Mouse (Mus musculus): Measurements from ENCODE around the gene Acaca.

The Acaca gene

DNA sequence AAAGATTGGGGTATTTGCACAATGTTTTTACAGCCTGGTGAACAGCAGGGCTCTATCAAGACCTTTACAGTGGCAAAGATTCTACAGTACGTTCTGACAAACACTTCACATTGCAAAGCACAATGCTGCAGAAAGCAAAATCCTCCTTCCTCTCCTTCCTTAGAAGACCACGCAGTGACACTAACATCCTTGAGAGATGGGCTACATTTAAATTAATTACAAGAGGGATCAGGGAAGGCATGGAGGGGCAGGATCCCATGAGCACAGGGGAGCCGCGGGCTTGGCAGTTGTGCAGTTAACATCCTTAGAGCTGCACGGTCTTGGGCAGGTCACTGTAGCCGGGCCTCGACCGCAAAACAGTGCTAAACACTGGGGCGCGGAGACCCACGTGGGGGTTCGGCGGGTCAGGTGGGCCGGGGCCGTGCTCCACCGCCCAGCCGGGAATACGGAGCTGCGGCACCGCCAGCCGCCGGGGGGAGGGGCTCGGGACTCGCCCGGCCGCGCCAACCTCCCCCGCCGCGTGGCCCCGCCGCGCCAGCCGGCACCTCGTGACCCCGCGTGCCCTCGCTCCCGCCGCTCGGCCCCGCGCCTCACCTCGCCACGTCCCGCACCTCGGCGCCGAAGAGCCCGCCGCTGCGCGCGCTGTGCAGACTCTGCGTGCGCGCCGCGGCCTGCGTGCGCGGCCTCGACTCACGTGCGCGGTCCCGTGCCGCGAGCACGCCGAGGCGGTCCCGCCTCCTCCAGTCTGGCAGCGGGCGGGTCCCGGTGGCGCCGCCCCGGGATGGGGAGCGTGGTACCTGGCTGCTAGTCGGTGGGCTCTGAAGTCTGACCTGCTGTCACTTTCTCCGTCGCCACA, at the start of gene Acaca, which contains the start of gene Tada2a:
Acaca (plus strand) TSS at position 730 of the 856 bp plus-strand sequence.
Tada2a (minus strand) TSS at position 658 of the 856 bp plus-strand sequence.
- peak; percentile 80 for DNase-seq (ENCODE audit: low read depth, low spot score)
- Histone ChIP-seq H3K27me3 (ENCODE audit: control insufficient read depth, insufficient read depth, low read length, poor library complexity, severe bottlenecking) (peaks cover 2% of the 10 kb centered on the region; the same call in 1 of the 2 replicates), H3K36me3 (ENCODE audit: control insufficient read depth, insufficient read depth, low read length, poor library complexity, severe bottlenecking) (0 out of 2 replicates have a peak, but pooled peaks cover 2% of the 10 kb centered on the region)

GRCm38 (mm10) chr11:84079887-84080286, 49.6 kb upstream of the Acaca start:
- Histone ChIP-seq H3K27me3 (ENCODE audit: control insufficient read depth, insufficient read depth, low read length, poor library complexity, severe bottlenecking) (no peaks in the 10 kb centered on the region), H3K36me3 (ENCODE audit: control insufficient read depth, insufficient read depth, low read length, poor library complexity, severe bottlenecking) (no peaks in the 10 kb centered on the region)
- DNase-seq (ENCODE audit: low read depth, low spot score), result no peak

- Histone ChIP-seq H3K27me3 (ENCODE audit: control insufficient read depth, insufficient read depth, low read length, poor library complexity, severe bottlenecking) (no peaks in the 10 kb centered on the region), H3K36me3 (ENCODE audit: control insufficient read depth, insufficient read depth, low read length, poor library complexity, severe bottlenecking) (no peaks in the 10 kb centered on the region)
- DNase-seq (ENCODE audit: low read depth, low spot score), result no peak
Observed at GRCm38 (mm10) chr11:84080327-84080726, 49.1 kb upstream of the Acaca start.

DNA sequence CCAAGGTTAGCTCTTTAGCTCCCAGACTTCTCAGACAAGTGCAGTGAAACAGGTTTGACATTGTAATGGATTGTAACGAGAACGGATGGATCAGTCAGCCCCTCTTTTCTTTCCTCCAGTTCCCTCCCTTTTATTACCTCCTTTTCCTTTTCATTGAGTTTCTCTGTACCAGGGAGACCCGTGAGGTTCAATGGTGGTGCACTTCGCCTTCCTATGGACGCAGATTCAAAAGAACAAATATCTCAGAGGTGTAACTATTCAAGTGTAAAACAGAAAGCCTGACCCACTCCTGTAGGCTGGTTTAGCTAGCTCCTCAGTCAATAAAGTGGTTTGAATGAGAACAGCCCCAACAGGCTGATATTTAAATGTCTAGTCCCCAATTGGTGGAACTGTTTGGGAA, 47.6 kb upstream of the Acaca start:
- no peak for DNase-seq (ENCODE audit: low read depth, low spot score)
- Histone ChIP-seq H3K27me3 (ENCODE audit: control insufficient read depth, insufficient read depth, low read length, poor library complexity, severe bottlenecking) (no peaks in the 10 kb centered on the region), H3K36me3 (ENCODE audit: control insufficient read depth, insufficient read depth, low read length, poor library complexity, severe bottlenecking) (no peaks in the 10 kb centered on the region)

- Histone ChIP-seq H3K27me3 (ENCODE audit: control insufficient read depth, insufficient read depth, low read length, poor library complexity, severe bottlenecking) (no peaks in the 10 kb centered on the region), H3K36me3 (ENCODE audit: control insufficient read depth, insufficient read depth, low read length, poor library complexity, severe bottlenecking) (0 out of 2 replicates have a peak, but pooled peaks cover 1% of the 10 kb centered on the region)
- peak; percentile 16 for DNase-seq (ENCODE audit: low read depth, low spot score)
Observed at GRCm38 (mm10) chr11:84090572-84090971, 38.9 kb upstream of the Acaca start.

- no peak for DNase-seq (ENCODE audit: low read depth, low spot score)
- H3K27me3 ChIP-seq (ENCODE audit: control insufficient read depth, insufficient read depth, low read length, poor library complexity, severe bottlenecking), result no peaks in the 10 kb centered on the region
- 0 out of 2 replicates have a peak, but pooled peaks cover 1% of the 10 kb centered on the region for H3K36me3 ChIP-seq (ENCODE audit: control insufficient read depth, insufficient read depth, low read length, poor library complexity, severe bottlenecking)
Observed at GRCm38 (mm10) chr11:84095084-84095483, 34.4 kb upstream of the Acaca start.

DNA sequence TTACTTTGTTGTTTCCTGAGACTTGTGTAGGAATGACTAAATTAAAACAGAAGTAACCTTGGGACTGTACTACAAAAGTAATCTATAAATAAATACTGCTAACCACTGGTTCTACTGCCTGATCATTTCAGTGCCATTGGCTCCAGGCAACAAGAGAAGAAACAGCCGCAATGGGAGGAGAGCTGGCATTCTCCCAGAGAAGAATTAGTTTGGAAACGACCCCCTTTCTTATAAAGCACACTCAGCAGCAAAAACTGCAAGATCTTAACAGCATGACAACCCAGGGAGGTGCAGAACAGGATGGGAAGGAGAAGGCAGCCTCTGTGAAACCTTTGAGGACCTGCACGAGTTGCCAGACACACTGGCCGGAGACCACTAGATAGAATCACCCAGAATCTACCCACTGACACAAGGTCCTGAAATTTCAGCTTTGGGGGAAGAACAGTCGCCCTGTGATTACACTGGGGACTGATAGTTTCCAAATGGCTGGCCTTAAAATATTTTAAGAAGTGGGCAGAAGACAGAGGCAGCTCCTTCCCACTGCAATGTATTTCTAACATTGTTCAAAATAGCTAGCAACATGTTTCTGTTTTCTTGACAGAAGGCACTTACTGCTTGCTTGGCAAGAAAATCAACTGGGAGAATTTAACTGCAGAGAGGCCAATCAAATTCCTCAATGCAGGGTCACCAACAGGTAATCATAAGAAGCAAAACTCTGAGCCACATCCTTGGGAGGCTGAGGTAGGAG, 32.0 kb upstream of the Acaca start:
- no peaks in the 10 kb centered on the region for H3K36me3 ChIP-seq (ENCODE audit: control insufficient read depth, insufficient read depth, low read length, poor library complexity, severe bottlenecking)
- no peak for DNase-seq (ENCODE audit: low read depth, low spot score)
- no peaks in the 10 kb centered on the region for H3K27me3 ChIP-seq (ENCODE audit: control insufficient read depth, insufficient read depth, low read length, poor library complexity, severe bottlenecking)

DNA sequence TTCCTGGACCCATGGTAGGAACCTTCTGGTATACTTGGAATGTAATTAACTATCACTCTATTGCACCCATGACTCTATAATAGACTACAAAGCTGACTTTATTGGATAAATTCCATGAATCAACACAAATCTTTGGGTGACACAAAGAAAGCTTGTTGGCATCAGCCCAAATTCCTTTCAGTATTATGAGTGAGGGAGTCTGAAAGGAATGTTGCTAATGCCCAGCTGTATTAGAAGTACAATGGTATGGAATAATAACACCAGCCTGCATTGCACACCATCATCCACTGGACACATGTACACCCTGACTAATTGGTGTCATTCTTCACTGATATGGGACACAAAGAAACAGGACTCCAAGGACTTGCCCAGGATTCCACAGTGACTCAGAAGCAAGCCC, 28.3 kb upstream of the Acaca start:
- no peak for DNase-seq (ENCODE audit: low read depth, low spot score)

DNA sequence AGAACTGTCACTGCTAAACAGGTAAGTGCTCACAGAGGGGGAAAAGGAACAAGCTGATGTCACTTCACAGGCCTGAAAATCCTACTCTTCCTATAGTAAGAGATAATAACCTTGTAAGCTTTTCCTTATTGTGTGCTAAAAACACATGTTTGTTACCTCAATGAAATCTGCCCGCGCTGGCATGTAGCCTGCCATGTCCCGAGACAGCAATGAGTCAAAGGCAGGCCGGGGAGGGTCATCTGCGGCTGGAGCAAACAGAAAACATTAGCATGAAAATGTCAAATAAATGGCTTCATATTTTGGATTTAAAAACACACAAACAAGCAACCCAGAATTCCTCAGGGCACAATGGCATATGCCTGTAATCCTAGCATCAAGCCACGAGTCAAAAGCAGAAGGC, 25.4 kb upstream of the Acaca start:
- DNase-seq (ENCODE audit: low read depth, low spot score), result no peak
- H3K36me3 ChIP-seq (ENCODE audit: control insufficient read depth, insufficient read depth, low read length, poor library complexity, severe bottlenecking), result no peaks in the 10 kb centered on the region

More for the DNA sequence above, 28.3 kb upstream of the Acaca start:
- Histone ChIP-seq H3K27me3 (ENCODE audit: control insufficient read depth, insufficient read depth, low read length, poor library complexity, severe bottlenecking) (no peaks in the 10 kb centered on the region), H3K36me3 (ENCODE audit: control insufficient read depth, insufficient read depth, low read length, poor library complexity, severe bottlenecking) (no peaks in the 10 kb centered on the region)

DNA sequence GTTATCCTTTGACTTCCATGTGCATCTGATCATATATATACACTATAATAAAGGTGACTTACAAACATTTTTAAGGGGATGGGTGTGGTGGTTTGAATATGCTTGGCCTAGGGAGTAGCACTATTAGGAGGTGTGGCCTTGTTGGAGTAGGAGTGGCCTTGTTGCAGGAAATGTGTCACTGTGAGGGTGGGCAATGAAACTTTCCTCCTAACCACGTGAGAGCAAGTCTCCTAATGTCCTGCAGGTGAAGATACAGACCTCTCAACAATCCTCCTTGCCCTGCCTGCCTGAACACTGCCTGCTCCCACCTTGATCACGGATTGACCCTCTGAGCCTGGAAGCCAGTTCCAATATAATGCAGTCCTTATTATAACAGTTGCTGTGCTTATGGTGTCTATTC, 22.3 kb upstream of the Acaca start:
- H3K36me3 ChIP-seq (ENCODE audit: control insufficient read depth, insufficient read depth, low read length, poor library complexity, severe bottlenecking), result no peaks in the 10 kb centered on the region
- no peaks in the 10 kb centered on the region for H3K27me3 ChIP-seq (ENCODE audit: control insufficient read depth, insufficient read depth, low read length, poor library complexity, severe bottlenecking)
- DNase-seq (ENCODE audit: low read depth, low spot score), result no peak

More for the DNA sequence above, 25.4 kb upstream of the Acaca start:
- no peaks in the 10 kb centered on the region for H3K27me3 ChIP-seq (ENCODE audit: control insufficient read depth, insufficient read depth, low read length, poor library complexity, severe bottlenecking)

DNA sequence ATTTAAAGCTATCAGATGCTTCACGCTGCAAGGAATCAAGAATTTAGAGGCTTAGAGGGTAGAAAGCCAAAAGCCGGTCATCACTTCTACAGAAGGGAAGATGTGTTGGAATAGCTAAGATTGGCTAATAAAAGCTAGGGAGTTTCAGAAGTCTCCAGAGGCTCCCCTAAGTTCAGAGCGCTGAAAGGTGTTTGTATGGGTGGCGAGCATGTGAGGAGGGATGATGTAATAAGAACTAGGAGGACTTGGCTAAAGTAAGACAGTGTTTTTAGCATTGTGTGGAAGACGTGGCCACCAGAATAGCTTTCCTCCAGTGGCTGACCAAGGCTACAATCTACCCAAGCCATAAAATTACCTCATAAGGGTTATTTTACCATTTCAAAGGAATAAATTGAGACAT, 15.8 kb upstream of the Acaca start:
- H3K27me3 ChIP-seq (ENCODE audit: control insufficient read depth, insufficient read depth, low read length, poor library complexity, severe bottlenecking), result no peaks in the 10 kb centered on the region
- no peak for DNase-seq (ENCODE audit: low read depth, low spot score)

GRCm38 (mm10) chr11:84115646-84116045, 13.8 kb upstream of the Acaca start:
- no peak for DNase-seq (ENCODE audit: low read depth, low spot score)
- H3K36me3 ChIP-seq (ENCODE audit: control insufficient read depth, insufficient read depth, low read length, poor library complexity, severe bottlenecking), result 0 out of 2 replicates have a peak, but pooled peaks cover 1% of the 10 kb centered on the region

More for the DNA sequence above, 15.8 kb upstream of the Acaca start:
- no peaks in the 10 kb centered on the region for H3K36me3 ChIP-seq (ENCODE audit: control insufficient read depth, insufficient read depth, low read length, poor library complexity, severe bottlenecking)

GRCm38 (mm10) chr11:84116221-84116620, 13.3 kb upstream of the Acaca start:
- 0 out of 2 replicates have a peak, but pooled peaks cover 1% of the 10 kb centered on the region for H3K36me3 ChIP-seq (ENCODE audit: control insufficient read depth, insufficient read depth, low read length, poor library complexity, severe bottlenecking)
- DNase-seq (ENCODE audit: low read depth, low spot score), result peak; percentile 6
- H3K27me3 ChIP-seq (ENCODE audit: control insufficient read depth, insufficient read depth, low read length, poor library complexity, severe bottlenecking), result no peaks in the 10 kb centered on the region

More at GRCm38 (mm10) chr11:84115646-84116045, 13.8 kb upstream of the Acaca start:
- H3K27me3 ChIP-seq (ENCODE audit: control insufficient read depth, insufficient read depth, low read length, poor library complexity, severe bottlenecking), result no peaks in the 10 kb centered on the region

- Histone ChIP-seq H3K36me3 (ENCODE audit: control insufficient read depth, insufficient read depth, low read length, poor library complexity, severe bottlenecking) (0 out of 2 replicates have a peak, but pooled peaks cover 1% of the 10 kb centered on the region), H3K27me3 (ENCODE audit: control insufficient read depth, insufficient read depth, low read length, poor library complexity, severe bottlenecking) (no peaks in the 10 kb centered on the region)
- no peak for DNase-seq (ENCODE audit: low read depth, low spot score)
Observed at GRCm38 (mm10) chr11:84117431-84117830, 12.0 kb upstream of the Acaca start.

Data from splenic B cell, adult 2 months (primary cell).